Mouse (Mus musculus) spleen, postnatal 4 days (tissue): ENCODE measurements around the gene Dnm3.

Source experiments
- DNase-seq, 2 experiments: peaks; one replicate each; pipeline ENCODE4 v3.0.0; 2022; ENCODE audit warnings: low spot score in 2 of 2

The Dnm3 gene

GRCm38 (mm10) chr1:162477246-162478209 lies at the start of gene Dnm3:
Gene Dnm3, minus strand, starts transcription at chr1:162478034.
- peak; percentile 34 to 63 for DNase-seq

- no peak for DNase-seq
Measured at GRCm38 (mm10) chr1:162515116-162515515, 37.3 kb upstream of the Dnm3 start.

GRCm38 (mm10) chr1:162510013-162510356 lies 32.2 kb upstream of the Dnm3 start:
- DNase-seq: no peak

- DNase-seq: no peak
Measured at GRCm38 (mm10) chr1:162509329-162510012, 31.6 kb upstream of the Dnm3 start.

- no peak for DNase-seq
Measured at GRCm38 (mm10) chr1:162508211-162509005, 30.6 kb upstream of the Dnm3 start.

GRCm38 (mm10) chr1:162506516-162506915 lies 28.7 kb upstream of the Dnm3 start:
- DNase-seq: no peak

- no peak for DNase-seq
Measured at GRCm38 (mm10) chr1:162505649-162506048, 27.8 kb upstream of the Dnm3 start.

- DNase-seq: no peak
Measured at GRCm38 (mm10) chr1:162476531-162477080, 1.2 kb downstream of the Dnm3 start.

- DNase-seq: no peak
Measured at GRCm38 (mm10) chr1:162472949-162473348, 4.9 kb downstream of the Dnm3 start.

GRCm38 (mm10) chr1:162471089-162471488 lies 6.7 kb downstream of the Dnm3 start:
- DNase-seq: peak in 1 of 2 experiments; percentile 14

- DNase-seq: peak in 1 of 2 experiments; percentile 20
Measured at GRCm38 (mm10) chr1:162469752-162470280, 8.0 kb downstream of the Dnm3 start.

- DNase-seq: no peak
Measured at GRCm38 (mm10) chr1:162463676-162464075, 14.2 kb downstream of the Dnm3 start.

- no peak for DNase-seq
Measured at GRCm38 (mm10) chr1:162458711-162459110, 19.1 kb downstream of the Dnm3 start.

- DNase-seq: no peak
Measured at GRCm38 (mm10) chr1:162456861-162457260, 21.0 kb downstream of the Dnm3 start.

GRCm38 (mm10) chr1:162456406-162456805 lies 21.4 kb downstream of the Dnm3 start:
- DNase-seq: no peak

GRCm38 (mm10) chr1:162453578-162453977 lies 24.3 kb downstream of the Dnm3 start:
- DNase-seq: no peak

GRCm38 (mm10) chr1:162453030-162453429 lies 24.8 kb downstream of the Dnm3 start:
- DNase-seq: no peak

GRCm38 (mm10) chr1:162449161-162449909 lies 28.5 kb downstream of the Dnm3 start:
- DNase-seq: no peak

- DNase-seq: no peak
Measured at GRCm38 (mm10) chr1:162444805-162445204, 33.0 kb downstream of the Dnm3 start.

- DNase-seq: no peak
Measured at GRCm38 (mm10) chr1:162439576-162439975, 38.3 kb downstream of the Dnm3 start.

- no peak for DNase-seq
Measured at GRCm38 (mm10) chr1:162436672-162437071, 41.2 kb downstream of the Dnm3 start.
